Mouse (Mus musculus): ENCODE results near the gene Spen. TPM values are rescaled to one million over a fixed set of nuclear protein-coding genes. Genes with fewer than 3 reads are reported as not detected.
A peak's percentile ranks its signal among the peaks of the same experiment; 100 is the strongest.

Gene Spen
- polyA plus RNA-seq, 1 experiment, result 27.1 TPM

DNA sequence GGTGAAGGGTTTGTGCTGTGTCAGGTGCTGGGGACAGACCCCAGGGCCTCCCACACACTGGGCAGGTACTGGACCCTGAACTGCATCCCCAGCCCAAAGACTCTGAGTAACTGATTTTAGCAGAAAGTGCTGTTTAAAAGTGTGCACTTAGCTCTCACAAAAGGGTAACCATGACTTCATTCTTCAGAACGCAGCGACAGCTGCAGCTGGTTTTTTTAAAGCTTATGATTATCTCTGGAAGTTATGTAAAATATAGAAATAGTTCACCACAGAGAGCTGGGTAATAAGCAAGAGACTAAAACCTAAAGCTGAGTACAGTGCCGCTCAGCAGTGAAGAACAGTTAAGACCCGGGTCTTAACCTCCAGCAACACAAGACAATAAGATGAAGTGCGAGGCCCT is 37.3 kb downstream of the Spen start:
- 50% methylated on average over 5 of the region's 5 CpGs for WGBS
- Histone ChIP-seq H3K4me1 (ENCODE audit: control insufficient read depth, insufficient read depth, low read length) (peaks cover 16% of the 10 kb centered on the region), H3K4me3 (replicated peaks; ENCODE audit: extremely low read depth, low read depth, low read length) (no peak overlapping the region)
- DNase-seq, result no peak
- TF ChIP-seq CTCF (IDR thresholded peaks at IDR 0.05; ENCODE audit: insufficient read depth, low read length), result no peak
- no peak for TF ChIP-seq POLR2A (IDR thresholded peaks at IDR 0.05; ENCODE audit: borderline replicate concordance, extremely low read depth, low read depth, low read length)

DNA sequence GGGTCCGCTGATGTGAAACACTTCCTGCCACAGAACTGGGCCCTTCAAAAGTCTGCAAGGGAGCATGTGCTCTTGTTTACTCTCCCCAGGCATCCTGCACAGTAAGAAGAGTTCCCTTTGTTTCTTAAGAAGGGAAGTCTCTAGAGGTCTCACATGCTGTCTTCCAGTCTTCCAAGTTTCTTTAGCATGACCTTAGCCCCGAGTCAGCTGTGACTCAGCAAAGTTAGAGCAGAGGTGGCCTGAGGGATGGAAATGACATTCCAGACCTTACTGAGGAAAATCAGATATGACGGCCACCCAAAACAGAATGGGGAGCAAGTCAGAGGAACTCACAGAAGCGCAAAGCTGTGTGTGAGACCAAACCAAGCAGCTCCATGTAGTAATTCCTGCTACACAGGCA is 37.8 kb downstream of the Spen start:
- no peak for DNase-seq
- TF ChIP-seq POLR2A (IDR thresholded peaks at IDR 0.05; ENCODE audit: borderline replicate concordance, extremely low read depth, low read depth, low read length) (no peak), CTCF (IDR thresholded peaks at IDR 0.05; ENCODE audit: insufficient read depth, low read length) (no peak)
- Histone ChIP-seq H3K4me1 (ENCODE audit: control insufficient read depth, insufficient read depth, low read length) (peaks cover 16% of the 10 kb centered on the region), H3K4me3 (replicated peaks; ENCODE audit: extremely low read depth, low read depth, low read length) (no peak overlapping the region)
- WGBS, result 41% methylated on average over 4 of the region's 4 CpGs

DNA sequence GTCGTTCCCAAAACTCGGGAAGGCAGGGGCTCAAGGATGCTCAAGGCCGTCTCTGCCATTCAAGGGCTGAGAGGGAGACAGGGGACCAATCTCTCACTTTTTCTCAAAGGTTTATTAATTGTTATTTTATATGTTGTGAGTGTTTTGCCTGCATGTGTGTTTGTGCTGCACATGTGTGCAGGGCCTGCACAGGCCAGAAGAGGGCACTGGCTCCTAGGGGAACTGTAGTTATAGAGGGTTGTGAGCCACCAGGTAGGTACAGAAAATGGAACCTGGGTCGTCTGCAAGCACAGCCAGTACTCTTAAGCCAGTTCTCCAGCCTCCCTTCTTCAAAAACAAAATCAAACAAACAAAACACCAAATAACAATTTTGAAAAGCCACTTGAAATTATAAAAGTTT is 49.7 kb downstream of the Spen start:
- TF ChIP-seq CTCF (IDR thresholded peaks at IDR 0.05; ENCODE audit: insufficient read depth, low read length), result peak; percentile 60
- TF ChIP-seq POLR2A (IDR thresholded peaks at IDR 0.05; ENCODE audit: borderline replicate concordance, extremely low read depth, low read depth, low read length), result no peak
- WGBS, result 92% methylated on average over 4 of the region's 4 CpGs
- DNase-seq, result no peak
- no peak overlapping the region for H3K4me3 ChIP-seq (replicated peaks; ENCODE audit: extremely low read depth, low read depth, low read length)
- H3K4me1 ChIP-seq (ENCODE audit: control insufficient read depth, insufficient read depth, low read length), result no peaks in the 10 kb centered on the region

- DNase-seq, result no peak
- H3K4me3 ChIP-seq (replicated peaks; ENCODE audit: extremely low read depth, low read depth, low read length), result no peak overlapping the region
- no peak for TF ChIP-seq CTCF (IDR thresholded peaks at IDR 0.05; ENCODE audit: insufficient read depth, low read length)
- TF ChIP-seq POLR2A (IDR thresholded peaks at IDR 0.05; ENCODE audit: borderline replicate concordance, extremely low read depth, low read depth, low read length), result no peak
- no peaks in the 10 kb centered on the region for H3K4me1 ChIP-seq (ENCODE audit: control insufficient read depth, insufficient read depth, low read length)
- 95% methylated on average over 11 of the region's 11 CpGs for whole genome bisulfite sequencing
Observed at GRCm38 (mm10) chr4:141487581-141487980, 50.8 kb downstream of the Spen start.

- 52% methylated on average over 11 of the region's 11 CpGs for WGBS
- DNase-seq, result no peak
- Histone ChIP-seq H3K4me1 (ENCODE audit: control insufficient read depth, insufficient read depth, low read length) (no peaks in the 10 kb centered on the region), H3K4me3 (replicated peaks; ENCODE audit: extremely low read depth, low read depth, low read length) (no peak overlapping the region)
- no peak for TF ChIP-seq POLR2A (IDR thresholded peaks at IDR 0.05; ENCODE audit: borderline replicate concordance, extremely low read depth, low read depth, low read length)
- TF ChIP-seq CTCF (IDR thresholded peaks at IDR 0.05; ENCODE audit: insufficient read depth, low read length), result no peak
Observed at GRCm38 (mm10) chr4:141484071-141484470, 54.3 kb downstream of the Spen start.

GRCm38 (mm10) chr4:141479411-141479810 is 59.0 kb downstream of the Spen start:
- TF ChIP-seq CTCF (IDR thresholded peaks at IDR 0.05; ENCODE audit: insufficient read depth, low read length) (no peak), POLR2A (IDR thresholded peaks at IDR 0.05; ENCODE audit: borderline replicate concordance, extremely low read depth, low read depth, low read length) (no peak)
- 94% methylated on average over 8 of the region's 8 CpGs for WGBS
- no peak for DNase-seq
- Histone ChIP-seq H3K4me1 (ENCODE audit: control insufficient read depth, insufficient read depth, low read length) (no peaks in the 10 kb centered on the region), H3K4me3 (replicated peaks; ENCODE audit: extremely low read depth, low read depth, low read length) (no peak overlapping the region)

DNA sequence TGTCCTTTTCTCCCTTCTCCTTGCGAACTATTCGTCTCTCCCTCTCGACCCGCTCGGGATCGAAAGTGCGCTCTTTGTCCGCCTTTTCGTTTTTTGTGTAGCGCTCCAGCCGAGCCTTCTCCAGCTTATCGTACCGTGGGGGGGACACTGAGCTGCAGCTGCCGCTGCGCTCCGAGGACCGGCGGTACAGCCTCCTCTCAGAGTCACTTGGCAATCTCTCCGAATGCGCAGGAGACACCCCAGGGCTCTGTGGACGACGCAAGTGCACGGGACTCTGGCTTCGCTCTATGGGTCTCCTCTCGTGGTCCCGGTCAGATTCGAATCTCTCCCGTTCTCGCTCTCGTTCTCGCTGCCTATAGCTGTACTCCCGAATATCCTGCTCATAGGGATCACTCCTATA is 59.6 kb downstream of the Spen start:
- H3K4me1 ChIP-seq (ENCODE audit: control insufficient read depth, insufficient read depth, low read length), result no peaks in the 10 kb centered on the region
- no peak for DNase-seq
- 95% methylated on average over 32 of the region's 32 CpGs for WGBS
- no peak for TF ChIP-seq CTCF (IDR thresholded peaks at IDR 0.05; ENCODE audit: insufficient read depth, low read length)
- no peak for TF ChIP-seq POLR2A (IDR thresholded peaks at IDR 0.05; ENCODE audit: borderline replicate concordance, extremely low read depth, low read depth, low read length)
- H3K4me3 ChIP-seq (replicated peaks; ENCODE audit: extremely low read depth, low read depth, low read length), result no peak overlapping the region

GRCm38 (mm10) chr4:141478225-141478624 is 60.2 kb downstream of the Spen start:
- WGBS, result 82% methylated on average over 23 of the region's 23 CpGs
- H3K4me1 ChIP-seq (ENCODE audit: control insufficient read depth, insufficient read depth, low read length), result no peaks in the 10 kb centered on the region
- TF ChIP-seq CTCF (IDR thresholded peaks at IDR 0.05; ENCODE audit: insufficient read depth, low read length) (no peak), POLR2A (IDR thresholded peaks at IDR 0.05; ENCODE audit: borderline replicate concordance, extremely low read depth, low read depth, low read length) (no peak)

DNA sequence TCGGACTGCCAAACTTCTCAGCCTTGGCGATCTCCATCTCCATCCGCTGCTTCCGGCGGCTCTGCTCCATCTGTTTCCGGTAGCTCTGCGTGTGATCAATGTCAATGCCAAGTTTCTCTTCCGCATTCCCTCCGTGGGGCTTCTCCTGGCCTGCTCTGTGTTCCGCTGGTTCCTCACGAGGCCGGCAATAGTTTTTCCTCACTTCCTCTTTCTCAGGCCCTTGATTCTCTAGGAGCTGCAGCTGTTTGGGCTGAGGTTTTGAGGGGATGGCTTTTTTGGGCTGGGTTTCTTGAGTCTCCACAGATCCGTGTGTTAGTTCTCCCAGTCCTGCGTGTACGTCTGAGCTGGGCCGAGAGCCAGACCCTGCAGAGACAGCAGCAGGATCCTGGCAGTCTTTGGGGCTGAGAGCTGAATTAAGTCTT is 60.7 kb downstream of the Spen start:
- no peak for DNase-seq
- TF ChIP-seq CTCF (IDR thresholded peaks at IDR 0.05; ENCODE audit: insufficient read depth, low read length) (no peak), POLR2A (IDR thresholded peaks at IDR 0.05; ENCODE audit: borderline replicate concordance, extremely low read depth, low read depth, low read length) (no peak)
- WGBS, result 66% methylated on average over 16 of the region's 16 CpGs
- Histone ChIP-seq H3K4me3 (replicated peaks; ENCODE audit: extremely low read depth, low read depth, low read length) (no peak overlapping the region), H3K4me1 (ENCODE audit: control insufficient read depth, insufficient read depth, low read length) (no peaks in the 10 kb centered on the region)

More at GRCm38 (mm10) chr4:141478225-141478624, 60.2 kb downstream of the Spen start:
- DNase-seq, result no peak
- H3K4me3 ChIP-seq (replicated peaks; ENCODE audit: extremely low read depth, low read depth, low read length), result no peak overlapping the region

GRCm38 (mm10) chr4:141474431-141474830 is 64.0 kb downstream of the Spen start:
- DNase-seq, result no peak
- 67% methylated on average over 19 of the region's 19 CpGs for WGBS
- H3K4me1 ChIP-seq (ENCODE audit: control insufficient read depth, insufficient read depth, low read length), result no peaks in the 10 kb centered on the region

More at GRCm38 (mm10) chr4:141474431-141474830, 64.0 kb downstream of the Spen start:
- TF ChIP-seq POLR2A (IDR thresholded peaks at IDR 0.05; ENCODE audit: borderline replicate concordance, extremely low read depth, low read depth, low read length) (no peak), CTCF (IDR thresholded peaks at IDR 0.05; ENCODE audit: insufficient read depth, low read length) (no peak)
- H3K4me3 ChIP-seq (replicated peaks; ENCODE audit: extremely low read depth, low read depth, low read length), result no peak overlapping the region

All from lung, adult 2 months (tissue).